Mouse (Mus musculus) liver, adult (tissue): ENCODE data around the gene Mapkap1.

Experiments
- GATA4 ChIP-seq: IDR thresholded peaks from 2 replicates; pipeline ENCODE4 v1.6.1; 2014; ENCODE audit warnings: mild to moderate bottlenecking, low read length; ENCODE audit not compliant: insufficient replicate concordance

Mapkap1 gene

GRCm38 (mm10) chr2:34409741-34410340 is 3.3 kb downstream of the Mapkap1 start:
- TF ChIP-seq GATA4 = no peak

GRCm38 (mm10) chr2:34420256-34420655 is 13.7 kb downstream of the Mapkap1 start:
- TF ChIP-seq GATA4 = no peak

- TF ChIP-seq GATA4 = no peak
Observed at GRCm38 (mm10) chr2:34424186-34424585, 17.6 kb downstream of the Mapkap1 start.

- no peak for TF ChIP-seq GATA4
Observed at GRCm38 (mm10) chr2:34425573-34426223, 19.1 kb downstream of the Mapkap1 start.

- TF ChIP-seq GATA4 = no peak
Observed at GRCm38 (mm10) chr2:34430663-34431062, 24.1 kb downstream of the Mapkap1 start.

- TF ChIP-seq GATA4 = no peak
Observed at GRCm38 (mm10) chr2:34431701-34432372, 25.3 kb downstream of the Mapkap1 start.

- no peak for TF ChIP-seq GATA4
Observed at GRCm38 (mm10) chr2:34436321-34436720, 29.8 kb downstream of the Mapkap1 start.

- TF ChIP-seq GATA4 = no peak
Observed at GRCm38 (mm10) chr2:34448756-34449155, 42.2 kb downstream of the Mapkap1 start.

GRCm38 (mm10) chr2:34462490-34462889 is 55.9 kb downstream of the Mapkap1 start:
- no peak for TF ChIP-seq GATA4

GRCm38 (mm10) chr2:34468559-34469141 is 62.1 kb downstream of the Mapkap1 start:
- TF ChIP-seq GATA4 = no peak

GRCm38 (mm10) chr2:34469324-34469723 is 62.8 kb downstream of the Mapkap1 start:
- TF ChIP-seq GATA4 = no peak

- TF ChIP-seq GATA4 = no peak
Observed at GRCm38 (mm10) chr2:34473775-34474174, 67.2 kb downstream of the Mapkap1 start.

- TF ChIP-seq GATA4 = no peak
Observed at GRCm38 (mm10) chr2:34481401-34481800, 74.8 kb downstream of the Mapkap1 start.

- TF ChIP-seq GATA4 = no peak
Observed at GRCm38 (mm10) chr2:34482102-34482501, 75.5 kb downstream of the Mapkap1 start.

- TF ChIP-seq GATA4 = no peak
Observed at GRCm38 (mm10) chr2:34482531-34482930, 76.0 kb downstream of the Mapkap1 start.

GRCm38 (mm10) chr2:34487281-34487680 is 80.7 kb downstream of the Mapkap1 start:
- TF ChIP-seq GATA4 = no peak
